Mouse (Mus musculus): ENCODE results near the gene Dda1. TPM values are rescaled to one million over a fixed set of nuclear protein-coding genes. Genes with fewer than 3 reads are reported as not detected.
"Not testable (repeated sequence)": the region's sequence is repeated elsewhere in the genome, so short reads cannot be mapped to it uniquely, and the experiment has no call there.

The Dda1 gene
- polyA plus RNA-seq, 1 experiment from 2014 or later = 133 TPM

DNA sequence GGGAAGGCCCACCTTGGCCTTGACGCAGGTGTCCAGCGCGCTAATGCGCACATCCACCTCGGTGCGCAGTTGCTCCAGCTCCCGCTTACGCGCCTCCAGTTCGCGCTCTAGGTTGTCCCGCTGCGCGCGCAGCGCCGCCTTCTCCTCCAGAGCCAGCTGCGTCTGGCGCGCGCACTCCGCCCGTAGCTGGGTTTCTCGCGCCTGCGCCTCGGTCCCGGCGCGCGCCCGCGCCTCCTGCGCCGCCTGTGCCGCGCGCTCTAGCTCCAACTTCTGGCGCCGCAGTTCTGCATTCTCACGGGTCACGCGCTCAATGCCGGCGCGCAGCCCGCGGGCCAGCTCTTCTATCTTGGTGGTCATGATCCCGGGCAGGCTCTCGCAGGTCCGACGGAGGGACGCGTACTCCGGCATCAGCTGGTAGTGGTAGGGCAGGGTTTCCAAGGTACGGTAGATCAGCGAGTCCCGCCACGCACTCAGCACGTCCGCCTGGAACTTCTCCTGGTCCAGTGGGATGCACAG is 38.6 kb downstream of the Dda1 start:
- H3K27me3 ChIP-seq (ENCODE audit: control insufficient read depth, insufficient read depth, low read length) = peaks cover 30% of the 10 kb centered on the region

DNA sequence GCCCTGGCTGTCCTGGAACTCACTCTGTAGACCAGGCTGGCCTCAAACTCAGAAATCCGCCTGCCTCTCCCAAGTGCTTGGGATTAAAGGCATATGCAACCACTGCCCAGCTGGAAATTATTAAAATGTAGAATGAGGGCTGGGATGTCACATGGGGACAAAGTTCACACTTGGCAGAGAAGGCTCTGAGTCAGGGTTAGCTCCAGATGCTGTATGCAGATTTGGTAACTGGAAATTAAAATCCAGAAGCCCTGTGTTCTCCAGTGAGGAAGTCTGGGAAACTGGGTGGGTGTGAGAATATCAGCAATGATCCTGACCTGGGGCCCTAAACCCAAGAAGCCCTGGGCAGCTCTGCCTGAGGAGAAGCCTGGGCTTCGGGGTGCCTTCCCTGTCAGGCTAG is 40.3 kb downstream of the Dda1 start:
- DNase-seq (ENCODE audit: low spot score) (no peak), ATAC-seq (replicated peaks; ENCODE audit: low FRiP score) (no peak)
- no peaks in the 10 kb centered on the region for H3K9me3 ChIP-seq (ENCODE audit: control insufficient read depth, low read length)
- peaks cover 30% of the 10 kb centered on the region for H3K27me3 ChIP-seq (ENCODE audit: control insufficient read depth, insufficient read depth, low read length)
- no peak overlapping the region for H3K4me3 ChIP-seq (ENCODE audit: low read depth, low read length)
- H3K27ac ChIP-seq (ENCODE audit: low read depth, low read length) = no peak overlapping the region
- peaks cover 5% of the 10 kb centered on the region; the same call in 1 of the 2 replicates for H3K4me1 ChIP-seq (replicated peaks; ENCODE audit: control insufficient read depth, insufficient read depth, low read length)
- 62% methylated on average over 2 of the region's 2 CpGs for WGBS
- no peaks in the 10 kb centered on the region for H3K36me3 ChIP-seq (ENCODE audit: control insufficient read depth, insufficient read depth, low read length)
- H3K9ac ChIP-seq (ENCODE audit: low read length) = no peak overlapping the region
- no peak overlapping the region for H3K4me2 ChIP-seq (ENCODE audit: low read depth, low read length, severe bottlenecking)

More for the DNA sequence above, 38.6 kb downstream of the Dda1 start:
- Histone ChIP-seq H3K36me3 (ENCODE audit: control insufficient read depth, insufficient read depth, low read length) (no peaks in the 10 kb centered on the region), H3K9ac (ENCODE audit: low read length) (peak overlapping the region; percentile 17; the same call in 1 of the 2 replicates), H3K4me2 (ENCODE audit: low read depth, low read length, severe bottlenecking) (peak overlapping the region; percentile 57), H3K9me3 (ENCODE audit: control insufficient read depth, low read length) (no peaks in the 10 kb centered on the region), H3K4me3 (ENCODE audit: low read depth, low read length) (peak overlapping the region; percentile 33), H3K27ac (ENCODE audit: low read depth, low read length) (no peak overlapping the region), H3K4me1 (replicated peaks; ENCODE audit: control insufficient read depth, insufficient read depth, low read length) (peaks cover 5% of the 10 kb centered on the region; the same call in 1 of the 2 replicates)
- peak; percentile 89 for DNase-seq (ENCODE audit: low spot score)
- under 1% methylated on average over 61 of the region's 61 CpGs for WGBS
- peak; percentile 77 for ATAC-seq (replicated peaks; ENCODE audit: low FRiP score)

DNA sequence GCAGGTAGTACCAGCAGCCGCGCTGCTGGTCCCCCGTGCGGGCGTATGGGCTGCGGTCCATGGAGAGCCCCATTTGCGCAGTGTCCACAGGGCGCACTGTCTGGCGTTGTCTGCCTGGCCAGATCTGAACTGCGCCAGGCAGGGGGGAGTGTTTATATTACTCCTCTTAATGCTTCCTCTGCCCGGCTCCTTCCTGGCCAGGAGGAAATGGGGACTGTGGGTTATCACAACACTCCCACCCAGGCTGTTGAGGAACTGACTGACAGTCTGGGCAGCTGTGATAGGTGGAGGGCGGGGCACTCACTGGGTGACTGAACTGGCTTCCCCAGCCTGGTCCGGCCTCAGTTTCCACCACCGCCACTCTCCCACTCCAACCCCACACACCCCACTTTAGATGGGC is 42.6 kb downstream of the Dda1 start, which contains the start of gene Plvap:
Plvap (minus strand) TSS at position 109 of the 400 bp plus-strand sequence.
- Histone ChIP-seq H3K9ac (ENCODE audit: low read length) (no peak within 1 kb of the TSS), H3K4me1 (replicated peaks; ENCODE audit: control insufficient read depth, insufficient read depth, low read length) (peaks cover 5% of the 10 kb centered on the region; the same call in 1 of the 2 replicates), H3K4me2 (ENCODE audit: low read depth, low read length, severe bottlenecking) (no peak within 1 kb of the TSS), H3K27ac (ENCODE audit: low read depth, low read length) (no peak within 1 kb of the TSS), H3K4me3 (ENCODE audit: low read depth, low read length) (no peak within 1 kb of the TSS), H3K27me3 (ENCODE audit: control insufficient read depth, insufficient read depth, low read length) (peaks cover 26% of the 10 kb centered on the region), H3K9me3 (ENCODE audit: control insufficient read depth, low read length) (no peaks in the 10 kb centered on the region), H3K36me3 (ENCODE audit: control insufficient read depth, insufficient read depth, low read length) (no peaks in the 10 kb centered on the region)
- WGBS = 70% methylated on average over 14 of the region's 14 CpGs
- ATAC-seq (replicated peaks; ENCODE audit: low FRiP score) = no peak
- DNase-seq (ENCODE audit: low spot score) = no peak

DNA sequence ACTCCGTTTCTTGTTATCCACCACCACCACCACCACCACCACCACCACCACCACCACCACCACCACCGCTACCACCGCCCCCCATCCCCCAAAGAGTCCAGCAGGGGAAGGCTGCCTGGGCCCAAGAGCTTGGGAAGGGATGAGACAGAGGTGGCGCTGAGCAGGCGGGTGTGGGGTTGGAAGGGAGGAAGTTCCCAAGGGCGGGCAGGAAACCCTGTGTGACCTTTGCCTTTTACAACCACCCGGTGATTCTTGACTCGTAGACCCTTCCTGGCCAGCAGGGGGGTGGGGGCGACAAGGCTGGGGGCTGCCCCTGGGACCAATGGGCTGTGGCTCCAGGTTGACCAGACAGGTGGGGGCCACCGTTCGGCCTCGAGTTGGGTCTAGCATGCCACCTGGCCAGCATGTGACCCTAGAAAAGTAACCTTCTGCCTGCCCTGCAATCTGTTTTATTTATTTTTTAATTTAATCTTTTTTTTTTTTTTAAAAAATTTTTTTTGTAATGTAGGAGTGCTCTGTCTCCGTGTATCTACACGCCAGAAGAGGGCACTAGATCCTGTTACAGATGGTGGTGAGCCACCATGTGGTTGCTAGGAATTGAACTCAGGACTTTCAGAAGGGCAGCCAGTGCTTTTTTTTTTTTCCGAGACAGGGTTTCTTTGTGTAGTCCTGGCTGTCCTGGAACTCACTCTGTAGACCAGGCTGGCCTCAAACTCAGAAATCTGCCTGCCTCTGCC is 44.2 kb downstream of the Dda1 start:
- ATAC-seq (replicated peaks; ENCODE audit: low FRiP score) (no peak), DNase-seq (ENCODE audit: low spot score) (no peak)
- no peak overlapping the region for H3K9ac ChIP-seq (ENCODE audit: low read length)
- H3K27ac ChIP-seq (ENCODE audit: low read depth, low read length) = no peak overlapping the region
- H3K4me1 ChIP-seq (replicated peaks; ENCODE audit: control insufficient read depth, insufficient read depth, low read length) = peaks cover under 1% of the 10 kb centered on the region; the same call in 1 of the 2 replicates
- WGBS = 74% methylated on average over 15 of the region's 15 CpGs
- H3K27me3 ChIP-seq (ENCODE audit: control insufficient read depth, insufficient read depth, low read length) = peaks cover 10% of the 10 kb centered on the region
- H3K36me3 ChIP-seq (ENCODE audit: control insufficient read depth, insufficient read depth, low read length) = no peaks in the 10 kb centered on the region
- no peaks in the 10 kb centered on the region for H3K9me3 ChIP-seq (ENCODE audit: control insufficient read depth, low read length)
- H3K4me3 ChIP-seq (ENCODE audit: low read depth, low read length) = no peak overlapping the region
- no peak overlapping the region for H3K4me2 ChIP-seq (ENCODE audit: low read depth, low read length, severe bottlenecking)

DNA sequence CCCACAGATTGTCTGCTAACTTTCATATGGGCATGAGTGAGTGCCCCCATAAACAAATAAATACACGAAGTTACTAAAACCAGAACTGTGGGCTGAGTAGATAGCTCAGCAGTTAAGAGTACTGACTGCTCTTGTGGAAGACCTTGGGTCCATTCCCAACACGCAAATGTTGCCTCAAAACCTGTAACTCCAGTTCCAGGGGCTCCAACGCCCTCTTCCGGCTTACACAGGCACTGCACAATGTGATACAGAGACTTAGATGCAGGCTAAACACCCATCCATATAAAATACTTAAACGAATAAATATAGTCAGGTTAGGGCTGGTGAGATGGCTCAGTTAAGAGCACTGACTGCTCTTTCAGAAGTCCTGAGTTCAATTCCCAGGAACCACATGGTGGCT is 46.0 kb downstream of the Dda1 start:
- 73% methylated on average over 5 of the region's 5 CpGs for WGBS
- Histone ChIP-seq H3K4me1 (replicated peaks; ENCODE audit: control insufficient read depth, insufficient read depth, low read length) (no peaks in the 10 kb centered on the region), H3K4me2 (ENCODE audit: low read depth, low read length, severe bottlenecking) (no peak overlapping the region), H3K36me3 (ENCODE audit: control insufficient read depth, insufficient read depth, low read length) (no peaks in the 10 kb centered on the region), H3K27ac (ENCODE audit: low read depth, low read length) (no peak overlapping the region), H3K4me3 (ENCODE audit: low read depth, low read length) (no peak overlapping the region), H3K27me3 (ENCODE audit: control insufficient read depth, insufficient read depth, low read length) (no peaks in the 10 kb centered on the region), H3K9me3 (ENCODE audit: control insufficient read depth, low read length) (no peaks in the 10 kb centered on the region), H3K9ac (ENCODE audit: low read length) (no peak overlapping the region)
- DNase-seq (ENCODE audit: low spot score) (no peak), ATAC-seq (replicated peaks; ENCODE audit: low FRiP score) (no peak)

DNA sequence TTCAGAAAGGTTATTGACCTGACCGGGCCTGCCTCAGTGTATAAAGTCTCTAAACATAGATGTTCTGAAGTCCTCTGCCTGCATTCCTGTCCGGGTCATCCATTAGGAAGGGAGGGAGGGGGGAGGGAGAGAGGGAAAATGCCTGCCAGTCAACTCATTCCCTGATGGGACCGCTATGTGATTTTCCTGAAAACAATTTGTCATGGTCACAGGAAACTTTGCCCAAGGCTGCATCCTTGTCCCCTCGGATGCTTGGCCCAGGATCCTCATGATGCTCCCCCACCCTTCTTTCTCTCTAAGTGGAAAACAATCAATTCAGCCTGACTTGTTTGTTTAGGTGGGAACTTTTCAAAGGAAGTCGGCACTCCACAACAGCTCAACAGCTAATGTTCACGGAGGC is 47.8 kb downstream of the Dda1 start:
- Histone ChIP-seq H3K9ac (ENCODE audit: low read length) (no peak overlapping the region), H3K36me3 (ENCODE audit: control insufficient read depth, insufficient read depth, low read length) (no peaks in the 10 kb centered on the region), H3K4me2 (ENCODE audit: low read depth, low read length, severe bottlenecking) (no peak overlapping the region), H3K4me3 (ENCODE audit: low read depth, low read length) (no peak overlapping the region), H3K27me3 (ENCODE audit: control insufficient read depth, insufficient read depth, low read length) (no peaks in the 10 kb centered on the region), H3K27ac (ENCODE audit: low read depth, low read length) (no peak overlapping the region), H3K9me3 (ENCODE audit: control insufficient read depth, low read length) (no peaks in the 10 kb centered on the region), H3K4me1 (replicated peaks; ENCODE audit: control insufficient read depth, insufficient read depth, low read length) (no peaks in the 10 kb centered on the region)
- 39% methylated on average over 6 of the region's 6 CpGs for WGBS
- no peak for DNase-seq (ENCODE audit: low spot score)
- ATAC-seq (replicated peaks; ENCODE audit: low FRiP score) = no peak

DNA sequence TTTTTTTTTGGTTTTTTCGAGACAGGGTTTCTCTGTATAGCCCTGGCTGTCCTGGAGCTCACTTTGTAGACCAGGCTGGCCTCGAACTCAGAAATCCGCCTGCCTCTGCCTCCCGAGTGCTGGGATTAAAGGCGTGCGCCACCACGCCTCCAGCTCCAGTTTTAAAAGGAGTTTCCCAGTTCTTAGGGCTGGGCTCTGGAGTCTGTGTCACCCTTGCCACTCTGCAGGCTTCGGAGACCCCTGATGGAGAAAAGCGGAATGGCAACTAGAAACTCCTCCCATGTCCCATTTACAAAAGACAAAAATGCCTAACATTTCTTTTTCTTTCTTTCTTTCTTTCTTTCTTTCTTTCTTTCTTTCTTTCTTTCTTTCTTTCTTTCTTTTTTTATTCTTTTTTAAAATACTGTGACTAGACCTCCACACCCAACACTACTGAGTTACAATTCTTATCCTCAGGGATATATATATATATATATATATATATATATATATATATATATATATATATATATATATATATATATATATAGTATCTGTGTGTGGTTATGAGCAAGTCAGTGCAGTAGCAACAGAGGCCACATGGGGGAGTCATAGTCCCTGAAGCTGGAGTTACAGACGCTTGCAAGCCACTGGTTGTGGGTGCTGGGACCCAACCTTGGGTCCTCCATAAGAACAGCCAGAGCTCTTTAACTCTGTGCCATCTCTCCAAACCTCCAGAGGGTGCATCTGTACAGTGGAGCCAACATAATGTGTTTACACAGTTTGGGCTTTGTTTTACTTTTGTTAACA is 50.2 kb downstream of the Dda1 start:
- H3K4me1 ChIP-seq (replicated peaks; ENCODE audit: control insufficient read depth, insufficient read depth, low read length); H3K27ac ChIP-seq (ENCODE audit: low read depth, low read length); H3K4me2 ChIP-seq (ENCODE audit: low read depth, low read length, severe bottlenecking); H3K9ac ChIP-seq (ENCODE audit: low read length); H3K36me3 ChIP-seq (ENCODE audit: control insufficient read depth, insufficient read depth, low read length); H3K4me3 ChIP-seq (ENCODE audit: low read depth, low read length); H3K27me3 ChIP-seq (ENCODE audit: control insufficient read depth, insufficient read depth, low read length); H3K9me3 ChIP-seq (ENCODE audit: control insufficient read depth, low read length); ATAC-seq (replicated peaks; ENCODE audit: low FRiP score): not testable (repeated sequence)
- DNase-seq (ENCODE audit: low spot score) = peak; percentile 76
- WGBS = 39% methylated on average over 9 of the region's 10 CpGs

DNA sequence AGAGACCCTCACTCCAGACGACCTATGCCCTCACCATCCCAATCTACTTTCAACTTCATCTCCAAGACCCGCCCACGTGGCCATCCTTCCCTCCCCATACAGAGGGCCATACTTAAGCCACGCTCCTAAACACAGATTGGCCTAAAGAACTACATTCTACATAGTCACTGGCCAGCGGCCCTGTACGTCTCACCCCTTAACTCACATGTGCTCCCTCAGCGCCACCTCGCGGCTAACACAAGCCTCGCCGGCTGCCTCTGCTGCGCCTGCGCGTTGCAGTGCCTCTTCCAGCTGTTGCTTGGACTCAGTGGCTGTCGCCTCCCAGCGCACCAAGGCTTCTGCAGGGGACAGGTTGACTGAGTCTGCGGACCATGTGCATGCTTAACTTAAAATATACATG is 52.6 kb downstream of the Dda1 start:
- Histone ChIP-seq H3K36me3 (ENCODE audit: control insufficient read depth, insufficient read depth, low read length) (no peaks in the 10 kb centered on the region), H3K27me3 (ENCODE audit: control insufficient read depth, insufficient read depth, low read length) (peaks cover 23% of the 10 kb centered on the region), H3K27ac (ENCODE audit: low read depth, low read length) (no peak overlapping the region), H3K9ac (ENCODE audit: low read length) (no peak overlapping the region), H3K4me3 (ENCODE audit: low read depth, low read length) (no peak overlapping the region), H3K9me3 (ENCODE audit: control insufficient read depth, low read length) (no peaks in the 10 kb centered on the region), H3K4me1 (replicated peaks; ENCODE audit: control insufficient read depth, insufficient read depth, low read length) (no peaks in the 10 kb centered on the region; the same call in 1 of the 2 replicates), H3K4me2 (ENCODE audit: low read depth, low read length, severe bottlenecking) (no peak overlapping the region)
- peak; percentile 78 for ATAC-seq (replicated peaks; ENCODE audit: low FRiP score)
- 7% methylated on average over 17 of the region's 17 CpGs for WGBS
- peak; percentile 96 for DNase-seq (ENCODE audit: low spot score)
